Mouse (Mus musculus) cerebellum, adult 9-11 months (tissue): Measurements from ENCODE around the gene Il4i1.

ENCODE experiments used
- DNase-seq: peaks from one replicate; pipeline ENCODE4 v3.0.0; 2022

Gene Il4i1

DNA sequence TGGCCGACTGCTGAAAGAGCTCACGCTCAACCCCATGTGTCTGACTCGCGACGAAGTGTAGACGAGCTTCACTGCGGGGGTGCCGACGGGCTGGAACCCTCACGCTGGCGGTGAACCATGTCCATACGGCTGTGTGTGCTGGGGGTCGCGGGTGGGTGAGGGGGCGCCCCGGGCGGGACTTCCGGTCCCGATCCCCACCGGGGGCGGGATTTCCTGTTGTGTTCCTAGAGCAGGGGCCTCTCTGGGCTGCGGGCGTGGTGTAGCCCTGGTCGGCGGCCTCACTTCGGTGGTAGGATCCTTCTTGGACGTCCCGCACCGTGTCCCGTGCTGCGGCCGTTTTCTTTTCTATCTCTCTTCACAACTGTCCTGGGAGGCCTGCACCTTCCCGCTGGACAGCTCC, 34.0 kb downstream of the Il4i1 start:
- no peak for DNase-seq

DNA sequence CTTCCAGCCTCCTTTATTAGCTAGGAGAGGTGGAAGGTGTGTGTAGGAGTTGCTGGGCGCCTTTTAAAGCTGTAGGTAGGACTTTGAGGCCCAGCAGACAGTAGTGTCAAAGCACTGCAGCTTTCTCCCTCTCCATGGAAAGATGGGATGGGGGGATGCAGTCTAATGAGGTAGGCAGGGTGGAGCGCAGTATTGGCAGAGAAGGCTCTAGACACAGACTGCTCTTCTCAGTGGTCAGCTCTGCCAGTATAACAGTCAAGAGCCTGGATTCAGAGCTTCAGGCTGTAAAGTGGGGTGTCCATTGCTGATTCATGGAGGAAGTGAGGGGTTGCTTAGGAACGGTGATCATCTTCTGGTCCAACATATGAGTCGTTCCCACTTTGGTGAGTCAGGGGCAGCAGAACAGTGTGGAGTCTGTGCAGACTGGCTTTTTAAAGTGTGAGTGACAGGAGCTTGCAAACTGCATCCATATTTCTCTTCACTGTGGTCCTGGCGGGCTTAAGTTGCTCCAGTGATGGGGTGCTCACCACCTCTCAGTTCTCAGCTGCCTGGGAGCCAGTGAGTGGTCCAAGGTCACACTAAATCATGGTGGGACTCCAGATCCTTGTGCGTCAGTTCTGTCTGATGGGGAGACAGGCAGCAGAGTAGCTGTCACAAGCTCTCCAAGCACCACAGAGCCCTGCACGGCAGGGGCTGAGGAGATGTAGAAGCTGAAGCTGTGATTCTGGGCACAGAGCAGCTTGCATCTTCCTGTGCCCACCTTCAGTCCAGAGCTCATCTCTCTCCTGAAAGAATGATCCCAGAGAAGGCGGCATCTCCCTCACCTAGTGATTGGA, 34.8 kb downstream of the Il4i1 start:
- DNase-seq = peak; percentile 58

DNA sequence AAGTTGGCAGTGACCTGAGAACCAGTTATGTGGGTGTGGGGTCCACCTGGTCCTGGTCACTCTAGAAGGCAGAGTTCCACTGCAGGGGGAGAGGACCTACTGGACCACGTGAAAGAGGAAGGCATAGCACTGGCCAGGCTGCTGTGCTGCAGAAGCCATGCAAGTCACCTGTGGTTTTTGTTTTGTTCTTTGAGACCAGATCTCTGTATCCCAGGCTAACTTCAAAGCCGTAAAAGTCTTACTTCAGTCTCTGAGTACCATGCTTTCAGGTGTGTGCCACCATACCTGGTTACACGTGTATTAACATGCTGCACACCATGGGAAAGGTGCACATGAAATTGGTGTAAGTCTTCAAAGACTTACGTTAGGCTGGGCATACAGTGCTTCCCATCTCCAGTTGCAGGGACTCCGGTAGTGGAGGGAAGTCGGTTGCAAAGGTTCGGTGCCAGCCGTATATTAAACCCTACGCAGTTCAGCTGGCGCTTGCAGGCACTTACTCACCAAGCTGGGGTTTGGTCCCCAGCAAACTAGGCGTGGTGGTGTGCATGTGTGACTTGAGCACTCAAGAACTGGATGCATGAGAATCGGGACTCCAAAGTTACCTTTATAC, 35.5 kb downstream of the Il4i1 start:
- peak; percentile 63 for DNase-seq

DNA sequence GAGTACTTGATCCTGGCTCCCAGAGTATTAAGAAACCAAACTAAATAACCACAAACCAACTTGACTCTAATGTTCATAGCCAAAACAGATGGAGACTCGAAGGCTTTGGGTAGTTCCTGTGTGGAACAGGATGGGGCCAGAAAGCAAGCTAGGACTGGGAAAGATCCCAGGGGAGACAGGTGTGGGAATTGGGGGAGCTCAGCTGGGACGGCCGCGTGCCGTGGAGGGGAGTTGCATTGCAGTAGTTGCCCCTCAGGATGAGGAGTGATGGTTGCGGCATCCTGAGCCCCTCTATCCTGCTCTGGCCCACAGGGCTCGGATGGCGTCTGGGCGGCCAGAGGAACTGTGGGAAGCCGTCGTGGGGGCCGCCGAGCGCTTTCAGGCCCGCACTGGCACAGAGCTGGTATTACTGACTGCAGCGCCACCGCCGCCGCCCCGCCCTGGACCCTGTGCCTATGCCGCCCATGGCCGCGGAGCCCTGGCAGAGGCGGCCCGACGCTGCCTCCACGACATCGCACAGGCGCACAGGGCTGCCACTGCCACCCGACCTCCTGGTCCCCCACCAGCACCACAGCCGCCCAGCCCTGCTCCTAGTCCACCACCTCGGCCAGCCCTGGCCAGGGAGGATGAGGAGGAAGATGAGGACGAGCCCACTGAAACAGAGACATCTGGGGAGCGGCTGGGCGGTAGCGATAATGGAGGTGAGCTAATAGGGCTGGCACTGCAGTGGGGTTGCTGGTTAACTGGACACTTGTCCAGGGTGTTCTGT, 36.3 kb downstream of the Il4i1 start:
- peak; percentile 70 for DNase-seq

DNA sequence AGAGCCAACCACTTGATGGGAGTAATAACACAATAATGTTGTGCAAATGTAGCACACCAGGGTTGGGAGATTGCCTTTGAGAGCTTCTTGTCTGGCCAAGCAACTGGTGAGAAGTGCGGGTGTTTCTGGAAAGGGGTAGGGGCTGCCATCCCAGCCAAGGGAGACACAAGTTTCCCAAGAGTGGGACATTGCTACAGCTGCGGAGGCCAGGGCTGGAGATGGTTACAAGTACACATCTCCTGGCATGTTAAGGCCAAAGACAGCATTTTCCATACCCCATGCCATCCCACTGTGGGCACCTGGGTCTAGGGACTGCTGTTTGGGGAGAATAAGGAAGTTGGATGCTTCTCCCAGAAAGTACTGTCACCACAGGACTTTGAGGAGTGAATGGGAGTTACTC, 36.9 kb downstream of the Il4i1 start:
- DNase-seq = peak; percentile 68

DNA sequence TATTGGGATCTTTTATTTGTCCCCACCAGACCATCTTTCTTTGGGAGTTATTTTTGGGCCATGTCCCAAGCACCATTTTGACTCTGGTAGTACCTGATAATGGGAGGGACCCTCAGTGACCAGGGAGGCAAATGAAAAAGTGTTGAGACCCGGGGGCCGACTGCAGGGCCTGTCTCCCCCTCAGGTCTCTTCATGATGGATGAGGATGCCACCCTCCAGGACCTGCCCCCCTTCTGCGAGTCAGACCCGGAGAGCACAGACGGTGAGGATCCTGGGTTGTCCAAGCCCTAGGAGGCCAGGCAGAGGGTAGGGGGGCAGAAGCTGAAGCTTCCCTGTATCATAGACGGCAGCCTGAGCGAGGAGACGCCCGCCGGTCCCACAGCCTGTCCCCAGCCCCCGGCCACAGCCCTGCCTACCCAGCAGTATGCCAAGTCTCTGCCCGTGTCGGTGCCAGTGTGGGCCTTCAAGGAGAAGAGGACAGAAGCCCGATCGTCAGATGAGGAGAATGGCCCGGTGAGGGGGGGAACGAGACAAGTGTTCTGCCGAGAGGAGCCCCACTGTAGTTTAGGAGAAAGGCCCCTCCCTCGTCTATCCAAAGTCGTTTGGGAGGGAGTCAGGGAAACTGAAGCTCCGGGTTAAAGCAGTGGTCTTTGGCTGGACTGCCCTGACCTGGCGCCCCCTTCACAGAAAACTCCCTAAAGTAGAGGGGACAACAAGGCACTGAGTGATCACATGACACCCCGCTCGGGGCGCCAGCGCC, 37.6 kb downstream of the Il4i1 start:
- peak; percentile 75 for DNase-seq

DNA sequence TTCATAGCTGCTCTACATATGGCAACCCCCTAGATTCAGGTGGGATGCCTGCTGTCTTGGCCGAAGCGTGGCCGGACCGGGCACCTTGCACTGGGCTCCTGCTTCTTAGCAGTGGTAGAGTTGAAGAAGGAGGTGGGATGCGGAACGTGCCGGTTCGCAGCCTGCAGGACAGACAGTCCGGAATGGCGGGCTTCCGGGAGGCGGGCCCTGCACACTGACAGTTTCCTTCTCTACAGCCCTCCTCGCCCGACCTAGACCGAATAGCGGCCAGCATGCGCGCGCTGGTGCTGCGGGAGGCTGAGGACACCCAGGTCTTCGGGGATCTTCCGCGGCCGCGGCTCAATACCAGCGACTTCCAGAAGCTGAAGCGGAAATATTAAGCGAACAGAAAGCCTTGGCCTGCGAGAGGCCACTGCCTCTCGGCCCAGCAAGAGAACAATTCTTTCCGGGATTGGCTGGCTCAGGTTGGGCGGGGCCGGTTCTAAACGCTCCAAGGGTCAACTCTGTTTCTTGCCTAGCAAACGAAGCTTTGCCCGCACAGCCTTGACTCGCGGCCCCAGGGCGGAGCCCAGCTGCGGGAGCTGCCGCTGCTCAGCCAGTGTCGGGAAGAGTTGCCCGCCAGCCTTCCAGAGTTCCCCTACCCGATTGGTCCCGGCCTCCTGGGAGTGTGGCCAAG, 38.3 kb downstream of the Il4i1 start:
- peak; percentile 86 for DNase-seq

DNA sequence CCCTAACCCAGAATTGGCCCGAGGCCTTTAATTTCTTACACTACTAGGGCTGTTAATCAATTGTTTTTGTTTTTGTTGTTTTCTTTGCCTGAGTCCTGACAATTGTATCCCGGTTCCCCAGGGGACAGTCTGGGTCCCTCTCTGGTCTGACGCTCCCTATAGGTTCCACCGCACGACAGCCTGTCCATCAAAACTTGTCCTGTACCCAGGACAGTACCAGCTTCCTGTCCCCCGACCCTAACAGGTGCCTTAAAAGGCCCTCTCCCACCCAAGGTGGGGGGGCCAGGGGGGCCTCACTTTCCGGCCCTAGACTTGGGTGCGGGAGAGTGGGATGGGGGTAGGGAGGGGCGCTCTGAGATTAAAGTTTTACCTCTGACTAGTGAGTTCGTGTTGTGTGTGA, 38.8 kb downstream of the Il4i1 start:
- no peak for DNase-seq

DNA sequence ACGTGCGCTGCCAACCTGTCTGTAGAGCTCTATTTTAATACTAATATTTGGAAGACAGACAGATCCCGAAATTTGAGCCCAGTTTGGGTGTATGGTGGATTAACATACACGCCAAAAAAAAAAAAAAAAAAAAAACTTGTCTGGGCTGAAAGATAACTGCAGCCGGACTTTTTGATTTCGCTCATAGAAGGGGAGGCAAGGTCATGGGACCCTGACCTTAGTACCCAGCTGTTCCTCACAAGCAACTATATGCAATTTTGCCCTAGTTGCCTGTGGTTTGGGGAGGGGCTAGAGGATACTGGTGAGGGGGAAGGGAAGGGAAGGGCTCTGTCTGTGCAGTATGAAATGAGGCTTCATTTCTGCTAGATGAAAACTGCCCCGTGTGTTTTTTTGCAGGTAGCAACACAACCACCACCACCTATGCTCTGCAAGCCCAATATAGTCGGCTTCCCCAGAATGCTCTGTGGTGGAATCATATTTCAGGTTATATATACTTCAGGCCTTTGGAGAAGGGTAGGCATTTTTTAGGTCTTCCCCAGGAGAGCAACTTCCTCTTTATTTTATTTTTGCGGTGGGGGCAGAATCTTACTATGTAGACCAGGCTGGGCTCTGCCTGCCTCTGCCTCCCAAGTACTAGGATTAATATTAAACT, 40.2 kb downstream of the Il4i1 start:
- peak; percentile 52 for DNase-seq

DNA sequence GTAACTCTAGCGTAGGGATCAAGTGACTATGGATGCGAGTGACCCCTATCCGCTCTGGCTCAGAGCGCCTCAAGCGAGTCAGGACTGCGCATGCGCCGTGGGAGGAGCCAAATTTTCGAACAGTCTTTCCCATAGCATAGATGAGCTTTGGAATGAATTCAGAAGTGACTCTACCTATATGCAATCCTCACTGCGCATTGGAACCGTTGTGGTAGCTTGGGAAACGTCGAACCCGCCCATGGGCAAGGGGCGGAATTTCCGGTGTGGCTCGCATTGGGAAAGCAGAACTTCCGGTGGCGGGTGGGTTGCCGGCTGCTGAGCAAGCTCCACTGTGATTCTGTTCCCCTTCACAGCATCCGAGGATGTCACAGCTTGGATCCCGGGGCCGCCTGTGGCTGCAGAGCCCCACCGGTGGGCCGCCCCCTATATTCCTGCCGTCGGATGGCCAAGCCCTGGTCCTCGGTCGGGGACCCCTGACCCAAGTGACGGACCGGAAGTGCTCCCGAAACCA, 40.9 kb downstream of the Il4i1 start, which contains the start of gene Pnkp:
Pnkp (plus strand) TSS at position 98 of the 511 bp plus-strand sequence.
- peak; percentile 89 for DNase-seq

DNA sequence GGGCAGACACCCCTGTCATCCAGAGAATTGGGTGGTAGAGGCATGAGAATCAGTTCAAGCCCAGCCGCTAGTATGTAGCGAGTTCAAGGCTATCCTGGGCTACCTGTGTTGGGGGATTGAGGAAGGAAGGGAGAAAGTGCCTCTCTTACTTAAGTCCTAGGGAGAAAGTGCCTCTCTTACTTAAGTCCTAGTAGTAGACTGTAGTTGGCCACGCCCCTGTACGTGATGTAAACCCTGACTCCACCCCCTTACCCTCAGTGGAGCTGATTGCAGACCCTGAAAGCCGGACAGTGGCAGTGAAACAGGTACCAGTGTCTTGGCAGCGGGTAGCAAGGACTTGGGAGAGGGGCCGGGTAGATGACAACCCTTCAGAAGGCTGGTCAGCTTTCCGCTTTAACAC, 41.7 kb downstream of the Il4i1 start:
- peak; percentile 74 for DNase-seq

DNA sequence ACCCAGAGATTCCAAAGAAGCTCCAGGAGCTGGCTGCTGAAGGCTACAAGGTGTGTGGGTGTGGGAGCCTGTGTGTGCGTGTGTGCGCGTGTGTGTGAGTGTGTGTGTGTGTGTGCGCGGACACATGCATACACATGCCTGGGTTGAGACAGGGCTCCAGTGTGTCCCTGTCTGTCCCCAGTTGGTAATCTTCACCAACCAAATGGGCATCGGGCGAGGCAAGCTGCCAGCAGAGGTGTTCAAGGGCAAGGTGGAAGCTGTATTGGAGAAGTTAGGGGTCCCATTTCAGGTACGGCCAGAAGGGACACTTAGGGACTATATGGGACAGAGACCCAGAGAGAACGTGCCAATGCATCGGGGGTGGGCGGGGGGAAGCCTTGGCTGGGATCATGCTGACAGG, 43.7 kb downstream of the Il4i1 start:
- DNase-seq = peak; percentile 68

DNA sequence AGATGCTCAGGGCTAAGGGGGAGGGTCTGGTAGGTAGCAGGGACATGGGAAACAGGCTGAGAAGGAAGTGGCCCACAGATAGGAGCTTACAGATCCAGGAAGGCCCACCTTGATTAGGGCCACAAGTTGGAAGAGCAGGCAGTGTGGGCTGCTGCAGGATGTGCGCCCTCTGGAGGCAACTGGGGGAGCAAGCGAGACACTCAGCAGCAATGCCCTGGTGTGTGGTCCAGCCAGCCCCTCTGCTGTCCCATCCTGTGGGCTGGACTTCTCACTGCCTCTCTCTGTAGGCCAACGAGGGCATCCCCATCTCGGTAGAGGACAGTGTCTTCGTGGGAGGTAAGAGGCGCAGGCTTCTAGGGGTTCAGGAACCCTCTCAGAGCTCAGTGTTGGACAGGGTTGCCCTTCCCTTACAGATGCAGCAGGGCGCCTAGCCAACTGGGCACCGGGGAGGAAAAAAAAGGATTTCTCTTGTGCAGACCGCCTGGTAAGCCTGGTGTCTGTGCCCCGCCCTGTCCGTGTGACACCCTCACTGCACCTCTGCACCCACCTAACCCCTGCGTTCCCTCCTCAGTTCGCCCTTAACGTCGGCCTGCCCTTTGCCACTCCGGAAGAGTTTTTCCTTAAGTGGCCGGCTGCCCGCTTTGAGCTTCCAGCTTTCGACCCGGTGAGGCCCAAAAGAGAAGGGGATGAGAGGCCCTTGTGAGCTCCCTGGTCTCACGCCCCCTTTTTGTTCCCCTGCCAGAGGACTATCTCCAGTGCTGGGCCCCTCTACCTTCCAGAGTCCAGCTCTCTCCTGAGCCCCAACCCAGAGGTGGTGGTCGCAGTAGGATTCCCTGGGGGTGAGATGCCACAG, 44.6 kb downstream of the Il4i1 start:
- peak; percentile 75 for DNase-seq

DNA sequence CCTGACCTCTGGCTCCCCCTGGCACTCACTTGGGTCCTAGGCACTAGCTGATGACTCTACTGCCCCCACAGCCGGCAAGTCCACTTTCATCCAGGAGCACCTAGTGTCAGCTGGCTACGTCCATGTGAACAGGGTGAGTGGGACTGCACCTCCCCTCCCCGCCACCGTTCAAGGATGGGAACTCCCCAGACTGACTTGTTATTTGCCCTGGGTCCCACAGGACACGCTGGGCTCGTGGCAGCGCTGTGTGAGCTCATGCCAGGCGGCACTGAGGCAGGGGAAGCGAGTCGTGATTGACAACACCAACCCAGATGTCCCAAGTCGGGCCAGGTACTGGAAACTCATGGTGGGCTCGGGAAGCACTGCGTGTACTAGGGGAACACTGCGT, 45.2 kb downstream of the Il4i1 start:
- DNase-seq = peak; percentile 58

DNA sequence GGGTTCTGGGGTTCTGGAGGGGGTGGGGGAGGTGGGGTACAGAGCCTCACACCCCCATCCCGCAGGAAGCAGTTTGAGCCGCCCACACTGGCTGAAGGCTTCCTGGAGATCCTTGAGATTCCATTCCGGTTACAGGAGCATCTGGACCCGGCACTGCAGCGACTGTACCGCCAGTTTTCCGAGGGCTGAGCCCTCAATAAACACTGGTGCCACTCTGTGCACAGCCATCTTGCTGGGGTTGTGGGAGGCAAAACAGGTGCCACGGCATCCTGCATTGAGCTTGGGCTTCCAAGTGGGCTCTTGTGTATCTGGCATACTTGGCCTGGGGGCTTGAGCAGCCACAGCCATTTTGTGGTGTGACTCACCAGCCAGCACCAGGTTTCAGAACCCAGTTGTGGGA, 46.2 kb downstream of the Il4i1 start:
- no peak for DNase-seq

DNA sequence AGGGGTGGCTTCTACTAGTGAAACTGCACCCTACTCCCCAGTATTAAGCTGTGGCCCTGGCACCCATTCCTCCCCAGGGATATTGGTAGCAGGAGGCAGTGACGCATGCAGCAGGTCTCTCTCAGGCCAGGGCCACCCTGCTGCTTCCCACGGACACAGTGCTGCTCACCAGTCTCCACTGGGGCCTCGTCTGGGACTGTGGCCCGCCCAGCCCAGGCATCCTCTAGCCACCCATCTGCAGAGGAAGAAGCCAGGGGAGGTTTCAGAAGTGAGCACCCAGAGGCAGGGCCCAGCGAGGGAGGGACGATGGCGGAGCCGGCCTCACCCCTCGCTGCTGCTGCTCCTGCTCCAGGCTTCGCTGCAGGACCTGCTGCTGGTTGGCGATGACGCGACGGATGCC, 47.0 kb downstream of the Il4i1 start:
- DNase-seq = no peak

DNA sequence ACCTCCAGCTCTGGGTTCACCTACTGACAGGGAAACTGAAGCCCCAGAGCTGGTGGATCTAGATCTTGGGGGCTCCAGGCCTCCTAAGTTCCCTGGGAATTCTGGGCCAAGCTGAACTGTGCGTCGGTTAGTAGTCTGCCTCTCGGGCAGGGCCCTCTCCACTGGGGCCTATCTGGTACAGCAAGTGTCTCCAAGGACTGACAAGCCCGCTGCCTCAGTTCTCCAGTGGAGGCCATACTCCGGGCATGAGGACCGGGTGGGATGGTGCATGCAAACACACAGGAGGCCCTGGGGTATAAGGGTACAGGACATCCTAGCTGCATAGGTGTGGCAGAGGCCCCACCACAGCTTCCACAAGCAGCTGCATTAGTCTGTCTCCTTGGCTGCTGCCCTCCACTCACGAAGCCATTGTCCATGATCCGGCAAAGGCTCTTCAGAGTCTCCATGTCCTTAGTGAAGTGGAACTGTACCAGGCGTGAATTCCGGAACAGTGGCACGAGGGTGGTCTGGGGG, 47.9 kb downstream of the Il4i1 start:
- DNase-seq = no peak

DNA sequence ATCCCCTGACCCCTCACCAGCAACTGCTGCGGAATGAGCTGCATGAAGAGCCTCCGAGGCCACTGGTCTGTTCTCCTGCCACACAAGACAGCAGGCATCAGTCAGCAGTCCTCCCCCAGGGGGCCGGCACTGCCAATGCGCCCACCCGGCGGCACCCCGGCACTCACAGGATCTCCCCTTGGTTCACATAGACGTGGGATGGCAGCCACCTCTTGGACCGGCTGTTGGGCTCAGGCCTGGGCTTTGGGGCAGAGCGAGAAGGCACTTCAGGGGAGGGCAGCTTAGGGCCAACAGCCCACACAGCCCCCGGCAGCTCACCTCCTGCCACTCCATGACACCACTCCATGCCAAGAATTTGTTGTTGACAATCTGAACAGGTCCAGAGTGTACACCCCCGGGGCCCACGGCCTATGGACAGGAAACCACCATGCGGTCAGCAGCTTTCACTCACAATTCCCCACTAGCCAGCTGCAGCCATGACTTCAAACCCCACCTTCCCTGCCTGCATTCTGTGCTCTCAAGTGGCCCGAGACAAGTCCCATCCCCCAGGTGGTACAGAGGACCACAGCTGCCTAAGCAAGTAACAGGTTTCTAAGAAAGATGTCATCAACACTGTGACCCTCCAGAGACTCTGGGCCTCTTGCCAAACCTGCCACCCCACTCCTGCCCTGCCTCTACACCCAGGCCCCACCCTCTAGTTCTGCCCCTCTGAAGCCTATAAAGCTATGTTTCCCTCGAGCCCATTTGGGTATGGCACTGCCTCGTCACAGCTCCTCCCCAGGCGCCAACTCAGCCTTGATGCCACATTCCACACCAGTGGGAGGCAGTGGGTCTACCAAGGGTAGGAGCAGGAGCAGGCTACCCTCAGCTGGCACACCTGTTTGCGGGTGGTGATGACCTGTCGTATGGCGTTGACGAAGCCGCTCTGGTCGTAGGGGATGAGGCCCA, 48.7 kb downstream of the Il4i1 start:
- peak; percentile 71 for DNase-seq
